Mouse (Mus musculus) embryonic facial prominence, embryonic 15.5 days (tissue): ENCODE data around the gene Prep. TPM values are rescaled to one million over a fixed set of nuclear protein-coding genes. Genes with fewer than 3 reads are reported as not detected.

ENCODE experiments used
- ATAC-seq: fragments of 200-750 bp; cut with Nextera tagmentation; 2 replicates; pipeline ENCODE4 v1.8.0; 2017; ENCODE audit warnings: low read depth, moderate TSS enrichment; ENCODE audit not compliant: insufficient number of reproducible peaks, low FRiP score, low TSS enrichment
- H3K27ac ChIP-seq: fragments of 300-500 bp; sonication (generic); replicated peaks from 2 replicates; pipeline ENCODE4 v1.5.1; 2015; ENCODE audit warnings: mild to moderate bottlenecking, inconsistent platforms
- H3K27me3 ChIP-seq: fragments of 300-500 bp; sonication (generic); 2 replicates; pipeline ENCODE4 v1.6.1; 2015; ENCODE audit warnings: inconsistent platforms
- H3K36me3 ChIP-seq: fragments of 300-500 bp; sonication (generic); 2 replicates; pipeline ENCODE4 v1.6.1; 2015; ENCODE audit warnings: mild to moderate bottlenecking, inconsistent platforms
- H3K4me1 ChIP-seq: fragments of 300-500 bp; sonication (generic); 2 replicates; pipeline ENCODE4 v1.6.1; 2015; ENCODE audit warnings: inconsistent platforms
- H3K4me2 ChIP-seq: fragments of 300-500 bp; sonication (generic); replicated peaks from 2 replicates; pipeline ENCODE4 v1.6.1; 2015; ENCODE audit warnings: mild to moderate bottlenecking, inconsistent platforms
- H3K4me3 ChIP-seq: fragments of 300-500 bp; sonication (generic); replicated peaks from 2 replicates; pipeline ENCODE4 v1.5.1; 2015; ENCODE audit warnings: mild to moderate bottlenecking, inconsistent platforms
- H3K9ac ChIP-seq: fragments of 300-500 bp; sonication (generic); 2 replicates; pipeline ENCODE4 v1.6.1; 2015; ENCODE audit warnings: inconsistent platforms
- H3K9me3 ChIP-seq: fragments of 300-500 bp; sonication (generic); replicated peaks from 2 replicates; pipeline ENCODE4 v1.6.1; 2016; ENCODE audit warnings: inconsistent platforms
- WGBS: fragments of 180-500 bp; shearing (Covaris S2); methylation state at CpG from one replicate; pipeline ENCODE4 v1.1.7; 2015; 5-methylcytosine and 5-hydroxymethylcytosine counted together
- microRNA-seq: library from miRNA; unstranded; fragments of <30 nt; microRNA quantifications from one replicate; pipeline ENCODE4, GENCODE M21; 2016; ENCODE audit warnings: borderline number of aligned reads
- polyA plus RNA-seq: library from polyadenylated mRNA; unstranded; fragments of >200 nt; fragmentation: Nextera tagmentation; extraction: Ambion mirVana; gene quantifications from 2 replicates; pipeline ENCODE4 v1.2.1, GENCODE M21; 2015

Prep gene
- polyA plus RNA-seq, 1 experiment from 2014 or later, result 20.2 TPM

GRCm38 (mm10) chr10:45193330-45194310, 126.6 kb downstream of the Prep start:
- WGBS, result 54% methylated on average over 14 of the region's 14 CpGs
- no peaks in the 10 kb centered on the region for H3K27me3 ChIP-seq
- H3K27ac ChIP-seq, result no peak overlapping the region
- no peaks in the 10 kb centered on the region for H3K4me1 ChIP-seq
- H3K36me3 ChIP-seq, result no peaks in the 10 kb centered on the region
- ATAC-seq, result no peak
- no peak overlapping the region for H3K4me2 ChIP-seq
- H3K9me3 ChIP-seq, result no peaks in the 10 kb centered on the region
- H3K9ac ChIP-seq, result no peak overlapping the region
- no peak overlapping the region for H3K4me3 ChIP-seq

DNA sequence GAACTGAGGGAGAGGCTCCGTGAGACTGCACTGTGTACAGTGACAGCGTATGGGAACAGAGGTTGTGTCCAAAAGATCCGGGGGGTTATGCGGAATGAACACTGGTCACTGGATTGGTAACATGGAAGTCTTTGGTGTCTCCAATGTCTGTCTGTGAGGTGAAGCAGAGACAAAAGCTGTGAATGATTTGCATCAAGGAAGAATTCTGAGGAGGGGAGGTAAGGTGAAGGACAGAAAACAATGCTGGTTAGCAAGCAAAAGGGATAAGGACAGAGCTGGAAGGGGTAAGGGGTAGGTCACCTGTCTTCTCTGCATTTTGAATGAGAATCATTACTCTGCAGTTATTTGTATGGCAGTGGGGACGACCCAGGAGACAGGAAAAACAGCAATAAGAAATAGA, 127.5 kb downstream of the Prep start:
- no peaks in the 10 kb centered on the region for H3K36me3 ChIP-seq
- H3K4me3 ChIP-seq, result no peak overlapping the region

DNA sequence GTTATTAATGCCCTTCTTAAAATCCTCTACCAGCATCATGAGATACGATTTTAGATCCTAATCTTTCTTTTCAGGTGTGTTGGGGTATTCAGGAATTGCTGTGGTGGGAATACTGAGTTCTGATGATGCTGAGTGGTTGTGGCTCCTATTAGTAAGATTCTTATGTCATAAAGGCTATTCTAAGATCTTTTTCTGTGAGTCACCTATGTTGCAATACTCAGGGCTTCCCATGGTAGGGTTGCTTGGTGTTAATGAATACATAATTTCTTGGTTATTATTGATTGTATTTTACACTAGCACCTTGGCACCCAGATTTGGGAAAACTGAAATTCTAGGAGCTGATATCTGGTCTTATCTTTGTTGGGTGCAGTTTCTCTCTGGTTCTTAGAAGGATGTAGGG, 137.6 kb downstream of the Prep start:
- no peak overlapping the region for H3K4me3 ChIP-seq
- H3K9ac ChIP-seq, result no peak overlapping the region
- 71% methylated on average over 1 of the region's 1 CpGs for WGBS
- H3K4me2 ChIP-seq, result no peak overlapping the region
- H3K9me3 ChIP-seq, result no peaks in the 10 kb centered on the region
- no peaks in the 10 kb centered on the region for H3K36me3 ChIP-seq
- no peaks in the 10 kb centered on the region for H3K4me1 ChIP-seq
- H3K27ac ChIP-seq, result no peak overlapping the region
- H3K27me3 ChIP-seq, result no peaks in the 10 kb centered on the region
- ATAC-seq, result no peak

More for the DNA sequence above, 127.5 kb downstream of the Prep start:
- Histone ChIP-seq H3K27me3 (no peaks in the 10 kb centered on the region), H3K9ac (no peak overlapping the region), H3K4me2 (no peak overlapping the region), H3K27ac (no peak overlapping the region), H3K9me3 (no peaks in the 10 kb centered on the region), H3K4me1 (no peaks in the 10 kb centered on the region)
- WGBS, result 79% methylated on average over 5 of the region's 5 CpGs
- no peak for ATAC-seq

DNA sequence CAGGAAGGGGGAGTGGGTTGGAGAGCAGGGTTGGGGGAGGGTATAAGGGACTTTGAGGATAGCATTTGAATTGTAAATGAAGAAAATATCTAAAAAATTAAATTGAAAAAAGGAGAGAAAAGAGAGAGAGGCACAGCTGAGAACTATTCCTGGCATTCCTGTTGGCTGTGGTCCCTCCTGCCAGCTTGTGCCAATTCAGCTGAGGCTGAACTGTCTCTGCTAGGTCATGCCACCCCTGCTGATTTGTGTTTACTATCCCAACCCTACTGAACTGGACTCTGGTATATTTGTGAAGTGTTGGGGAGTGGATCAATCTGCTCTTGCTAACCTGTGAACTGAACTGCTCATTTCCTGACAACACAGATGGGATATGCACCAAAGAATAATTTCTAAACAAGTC, 143.2 kb downstream of the Prep start:
- H3K36me3 ChIP-seq, result no peaks in the 10 kb centered on the region
- no peak overlapping the region for H3K4me3 ChIP-seq
- no peak for ATAC-seq
- H3K4me1 ChIP-seq, result no peaks in the 10 kb centered on the region
- no peaks in the 10 kb centered on the region for H3K27me3 ChIP-seq
- H3K27ac ChIP-seq, result no peak overlapping the region
- H3K9ac ChIP-seq, result no peak overlapping the region
- no peak overlapping the region for H3K4me2 ChIP-seq
- no peaks in the 10 kb centered on the region for H3K9me3 ChIP-seq

- 77% methylated on average over 7 of the region's 7 CpGs for WGBS
- no peak overlapping the region for H3K27ac ChIP-seq
- H3K4me3 ChIP-seq, result no peak overlapping the region
- no peaks in the 10 kb centered on the region for H3K27me3 ChIP-seq
- H3K36me3 ChIP-seq, result no peaks in the 10 kb centered on the region
- no peak overlapping the region for H3K9ac ChIP-seq
- ATAC-seq, result no peak
- no peaks in the 10 kb centered on the region for H3K4me1 ChIP-seq
- no peak overlapping the region for H3K4me2 ChIP-seq
- no peaks in the 10 kb centered on the region for H3K9me3 ChIP-seq
Observed at GRCm38 (mm10) chr10:45216676-45217075, 149.7 kb downstream of the Prep start.

Small RNA genes within 50 kb of the gene (microRNA-seq; reads per million reads assigned to microRNA genes)
- not detected for gene Gm23766

Other genes starting within 250 kb of the Prep start
- gene Popdc3, start 110.9 kb downstream of the Prep start, polyA plus RNA-seq, result 3.6 and 3.9 TPM in 2 replicates